20 mouse cellular contexts compared by ENCODE assay signal in genomic region chr11:22759783-22760182, GRCm38 (mm10).
DNase-seq lines count a peak whose midpoint lies in the region; ATAC-seq and TF ChIP-seq lines count a peak whose summit lies in the region.
"Had no signal": no experiment of that assay in that cellular context is flagged by ENCODE, and none has a peak within 500 bp of the region (broad histone marks: within the 10 kb centered on the region; RNA-seq: fewer than 3 reads in every experiment).

No protein-coding gene starts in this region.

- no peak overlapping the region for H3K27ac ChIP-seq in kidney, embryonic 16.5 days (ENCODE audit: low read length)
- H3K27ac ChIP-seq in lung, postnatal 0 days (ENCODE audit: low read length): no peak overlapping the region
- H3K27ac ChIP-seq: embryonic facial prominence, embryonic 10.5 days; embryonic facial prominence, embryonic 12.5 days; forebrain, embryonic 13.5 days; forebrain, embryonic 15.5 days had no signal

- no peak for TF ChIP-seq EP300 in lung, postnatal 0 days (IDR thresholded peaks at IDR 0.05)

- no peak overlapping the region for H3K9ac ChIP-seq in kidney, embryonic 16.5 days (replicated peaks; ENCODE audit: low read length)
- no peak overlapping the region for H3K9ac ChIP-seq in lung, postnatal 0 days (replicated peaks; ENCODE audit: low read depth)
- H3K9ac ChIP-seq: embryonic facial prominence, embryonic 12.5 days; forebrain, embryonic 13.5 days; forebrain, embryonic 15.5 days; forebrain, postnatal 0 days had no signal

- TF ChIP-seq CTCF in lung, postnatal 0 days (IDR thresholded peaks at IDR 0.05): no peak

- no peaks in the 10 kb centered on the region for H3K27me3 ChIP-seq in kidney, embryonic 16.5 days (ENCODE audit: insufficient read depth, low read length)
- no peaks in the 10 kb centered on the region for H3K27me3 ChIP-seq in lung, postnatal 0 days (replicated peaks; ENCODE audit: insufficient read depth, low read length)
- H3K27me3 ChIP-seq: embryonic facial prominence, embryonic 12.5 days; forebrain, embryonic 13.5 days; forebrain, embryonic 15.5 days; Patski had no signal

- no peaks in the 10 kb centered on the region for H3K9me3 ChIP-seq in kidney, embryonic 16.5 days (ENCODE audit: low read length)
- H3K9me3 ChIP-seq in lung, postnatal 0 days (ENCODE audit: low read length): no peaks in the 10 kb centered on the region
- H3K9me3 ChIP-seq: embryonic facial prominence, embryonic 10.5 days; embryonic facial prominence, embryonic 12.5 days; forebrain, embryonic 13.5 days; forebrain, embryonic 15.5 days had no signal

- H3K4me1 ChIP-seq in kidney, embryonic 16.5 days (ENCODE audit: insufficient read depth, low read length): peaks cover 5% of the 10 kb centered on the region
- no peaks in the 10 kb centered on the region for H3K4me1 ChIP-seq in lung, postnatal 0 days (ENCODE audit: insufficient read depth, low read depth, low read length)
- H3K4me1 ChIP-seq: embryonic facial prominence, embryonic 12.5 days; forebrain, embryonic 13.5 days; forebrain, embryonic 15.5 days had no signal

- DNase-seq in kidney, postnatal 10 days: peak; percentile 1
- DNase-seq in testis, postnatal 10 days (ENCODE audit: low spot score): peak; percentile 12
- no peak for DNase-seq in testis, postnatal 14 days (ENCODE audit: low spot score)
- DNase-seq in lung, postnatal 0 days (ENCODE audit: low spot score): no peak
- DNase-seq: adrenal gland, adult 8-10 months; adrenal gland, postnatal 14 days; adrenal gland, postnatal 36 days; cerebellum, adult 11-12 months; cerebellum, adult 2 months; cerebellum, adult 9-10 months; cerebellum, postnatal 10 days; cerebellum, postnatal 25 days; forebrain, postnatal 0 days had no signal

- H3K36me3 ChIP-seq in kidney, embryonic 16.5 days (ENCODE audit: insufficient read depth, low read length): no peaks in the 10 kb centered on the region
- H3K36me3 ChIP-seq in lung, postnatal 0 days (ENCODE audit: insufficient read depth, low read length): no peaks in the 10 kb centered on the region
- H3K36me3 ChIP-seq: embryonic facial prominence, embryonic 10.5 days; embryonic facial prominence, embryonic 12.5 days; forebrain, embryonic 15.5 days had no signal

- H3K4me2 ChIP-seq in kidney, embryonic 16.5 days (replicated peaks; ENCODE audit: low read depth, low read length): no peak overlapping the region
- no peak overlapping the region for H3K4me2 ChIP-seq in lung, postnatal 0 days (replicated peaks; ENCODE audit: low read depth, low read length)
- H3K4me2 ChIP-seq: embryonic facial prominence, embryonic 12.5 days; forebrain, embryonic 13.5 days; forebrain, embryonic 15.5 days had no signal

- H3K4me3 ChIP-seq in kidney, embryonic 16.5 days (ENCODE audit: low read length): no peak overlapping the region
- no peak overlapping the region for H3K4me3 ChIP-seq in lung, postnatal 0 days (ENCODE audit: low read depth, low read length)
- H3K4me3 ChIP-seq: embryonic facial prominence, embryonic 10.5 days; embryonic facial prominence, embryonic 12.5 days; forebrain, embryonic 13.5 days; forebrain, embryonic 15.5 days had no signal

- 91% methylated on average over 3 of the region's 4 CpGs for WGBS in kidney, embryonic 16.5 days
- 84% methylated on average over 3 of the region's 4 CpGs for WGBS in lung, postnatal 0 days

- no peak for ATAC-seq in kidney, embryonic 16.5 days (ENCODE audit: low FRiP score, low TSS enrichment)
- no peak for ATAC-seq in lung, postnatal 0 days
- ATAC-seq: activated CD4-positive, CD25-positive, alpha-beta regulatory T cell, adult 4 months; forebrain, embryonic 13.5 days; forebrain, embryonic 15.5 days; forebrain, postnatal 0 days; Patski had no signal

Comparison
In these comparisons a context has a peak if more than half of its experiments do, and no peak if none do; other contexts are left out.
1. DNase-seq: peak in kidney, postnatal 10 days (single experiment) and testis, postnatal 10 days (single experiment); none in testis, postnatal 14 days (single experiment) and lung, postnatal 0 days (single experiment).